Comparison of ENCODE assay signal across 19 mouse cellular contexts in genomic region chr11:85790267-85790666, GRCm38 (mm10). TPM values are rescaled to one million over a fixed set of nuclear protein-coding genes. Genes with fewer than 3 reads are reported as not detected.
DNase-seq lines count a peak whose midpoint lies in the region; ATAC-seq and TF ChIP-seq lines count a peak whose summit lies in the region.
"Had no signal": no experiment of that assay in that cellular context is flagged by ENCODE, and none has a peak within 500 bp of the region (broad histone marks: within the 10 kb centered on the region; RNA-seq: fewer than 3 reads in every experiment).

No protein-coding gene starts in this region.

- no peak overlapping the region for H3K9ac ChIP-seq in kidney, embryonic 14.5 days (ENCODE audit: low read depth, low read length)
- no peak overlapping the region for H3K9ac ChIP-seq in hindbrain, embryonic 12.5 days
- H3K9ac ChIP-seq: forebrain, embryonic 12.5 days; hindbrain, embryonic 13.5 days; limb, embryonic 13.5 days had no signal

- DNase-seq in kidney, adult 9 months: no peak
- peak; percentile 92 for DNase-seq in liver
- DNase-seq in spleen, postnatal 10 days (ENCODE audit: low spot score in 2 of 2): peak; percentile 49 to 76
- DNase-seq in neural tube, embryonic 10.5 days (ENCODE audit: extremely low spot score, low spot score): no peak
- no peak for DNase-seq in adrenal gland, postnatal 14 days
- DNase-seq: cerebellum, adult 9-10 months; gastrocnemius, postnatal 25 days; kidney, postnatal 36 days had no signal

- no peak for TF ChIP-seq CTCF in bone marrow, adult 2 months (IDR thresholded peaks at IDR 0.05; ENCODE audit: control insufficient read depth, insufficient read depth, low read length)

- no peak overlapping the region for H3K4me2 ChIP-seq in kidney, embryonic 14.5 days (replicated peaks; ENCODE audit: low read depth, low read length)
- H3K4me2 ChIP-seq in hindbrain, embryonic 12.5 days (replicated peaks): no peak overlapping the region
- H3K4me2 ChIP-seq: forebrain, embryonic 12.5 days; hindbrain, embryonic 13.5 days; limb, embryonic 13.5 days had no signal

- no peaks in the 10 kb centered on the region for H3K27me3 ChIP-seq in kidney, embryonic 14.5 days (ENCODE audit: control insufficient read depth, insufficient read depth, low read length)
- no peaks in the 10 kb centered on the region for H3K27me3 ChIP-seq in hindbrain, embryonic 12.5 days

- no peaks in the 10 kb centered on the region for H3K36me3 ChIP-seq in kidney, embryonic 14.5 days (ENCODE audit: control insufficient read depth, insufficient read depth, low read length)
- no peaks in the 10 kb centered on the region for H3K36me3 ChIP-seq in hindbrain, embryonic 12.5 days
- H3K36me3 ChIP-seq: forebrain, embryonic 12.5 days; hindbrain, embryonic 13.5 days; limb, embryonic 13.5 days; midbrain, embryonic 10.5 days had no signal

- 64% methylated on average over 2 of the region's 2 CpGs for WGBS in kidney, embryonic 14.5 days
- WGBS in bone marrow, adult 2 months: 42% methylated on average over 2 of the region's 2 CpGs
- WGBS in hindbrain, embryonic 12.5 days: 68% methylated on average over 2 of the region's 2 CpGs

- no peaks in the 10 kb centered on the region for H3K9me3 ChIP-seq in kidney, embryonic 14.5 days (ENCODE audit: control insufficient read depth, low read length)
- H3K9me3 ChIP-seq in hindbrain, embryonic 12.5 days (replicated peaks): no peaks in the 10 kb centered on the region
- H3K9me3 ChIP-seq: forebrain, embryonic 12.5 days; hindbrain, embryonic 13.5 days; limb, embryonic 13.5 days; midbrain, embryonic 10.5 days had no signal

- H3K4me3 ChIP-seq in kidney, embryonic 14.5 days (ENCODE audit: low read length): no peak overlapping the region
- no peak overlapping the region for H3K4me3 ChIP-seq in bone marrow, adult 2 months (replicated peaks; ENCODE audit: control insufficient read depth, low read depth, low read length)
- H3K4me3 ChIP-seq in hindbrain, embryonic 12.5 days: no peak overlapping the region
- H3K4me3 ChIP-seq: forebrain, embryonic 12.5 days; hindbrain, embryonic 13.5 days; limb, embryonic 13.5 days; midbrain, embryonic 10.5 days had no signal

- no peak for ATAC-seq in kidney, embryonic 14.5 days (ENCODE audit: low FRiP score, low TSS enrichment)
- ATAC-seq in hindbrain, embryonic 12.5 days (ENCODE audit: low FRiP score): no peak

- TF ChIP-seq POLR2A in bone marrow, adult 2 months (IDR thresholded peaks at IDR 0.05; ENCODE audit: borderline replicate concordance, control insufficient read depth, low read depth, low read length): no peak

- peaks cover 15% of the 10 kb centered on the region; the same call in 1 of the 2 replicates for H3K4me1 ChIP-seq in kidney, embryonic 14.5 days (ENCODE audit: control insufficient read depth, insufficient read depth, low read length)
- H3K4me1 ChIP-seq in bone marrow, adult 2 months (ENCODE audit: control insufficient read depth, insufficient read depth, low read length): peaks cover 5% of the 10 kb centered on the region
- 0 out of 2 replicates have a peak, but pooled peaks cover 3% of the 10 kb centered on the region for H3K4me1 ChIP-seq in hindbrain, embryonic 12.5 days

- H3K27ac ChIP-seq in kidney, embryonic 14.5 days (ENCODE audit: low read depth, low read length): peak overlapping the region; percentile 33; the same call in 1 of the 2 replicates
- H3K27ac ChIP-seq in bone marrow, adult 2 months (ENCODE audit: control insufficient read depth, insufficient read depth, low read depth, low read length, poor library complexity): peak overlapping the region; percentile 32
- no peak overlapping the region for H3K27ac ChIP-seq in hindbrain, embryonic 12.5 days
- H3K27ac ChIP-seq: forebrain, embryonic 12.5 days; hindbrain, embryonic 13.5 days; limb, embryonic 13.5 days; midbrain, embryonic 10.5 days had no signal

RNA-seq across cellular contexts. Expression of gene Tbx2, which starts 42.1 kb away (rescaled TPM):
- 18.2 and 19.8 TPM in 2 replicates for polyA plus RNA-seq in kidney, embryonic 14.5 days (2014; fragmentation: Nextera tagmentation; extraction: Ambion mirVana)
- polyA plus RNA-seq in bone marrow, adult 2 months (2011; ENCODE audit: insufficient read depth, insufficient read length, low replicate concordance, missing spikeins): 1.6 and 2.6 TPM in 2 replicates
- total RNA-seq in adrenal gland, postnatal 14 days (2021): 26.3 and 28.3 TPM in 2 replicates
- 3.8 and 4.9 TPM in 2 replicates for polyA plus RNA-seq in hindbrain, embryonic 12.5 days (2016; fragmentation: Nextera tagmentation; extraction: Ambion mirVana)

RNA-seq across cellular contexts. Expression of gene Gm11444, which starts 59.9 kb away (rescaled TPM):
- polyA plus RNA-seq in kidney, embryonic 14.5 days (2014; fragmentation: Nextera tagmentation; extraction: Ambion mirVana): not detected in 2 replicates
- not detected in 2 replicates for polyA plus RNA-seq in bone marrow, adult 2 months (2011; ENCODE audit: insufficient read depth, insufficient read length, low replicate concordance, missing spikeins)
- total RNA-seq in adrenal gland, postnatal 14 days (2021): not detected in 2 replicates
- polyA plus RNA-seq in hindbrain, embryonic 12.5 days (2016; fragmentation: Nextera tagmentation; extraction: Ambion mirVana): not detected in 2 replicates
- total RNA-seq: ES-E14; gastrocnemius, postnatal 25 days; left cerebral cortex, adult 18-20 months had no signal
- polyA plus RNA-seq: forebrain, embryonic 12.5 days; heart, embryonic 14.5 days; hindbrain, embryonic 13.5 days; midbrain, embryonic 10.5 days; thymus, postnatal 0 days had no signal

Comparison
In these comparisons a context has a peak if more than half of its experiments do, and no peak if none do; other contexts are left out.
1. DNase-seq: peak in liver (single experiment) and spleen, postnatal 10 days (2 of 2); none in kidney, adult 9 months (single experiment), neural tube, embryonic 10.5 days (single experiment) and adrenal gland, postnatal 14 days (single experiment).